Mouse (Mus musculus): ENCODE data around the gene Epb41l2. TPM values are rescaled to one million over a fixed set of nuclear protein-coding genes. Genes with fewer than 3 reads are reported as not detected.

The Epb41l2 gene
- polyA plus RNA-seq, 1 experiment from 2014 or later: 9.0 TPM

DNA sequence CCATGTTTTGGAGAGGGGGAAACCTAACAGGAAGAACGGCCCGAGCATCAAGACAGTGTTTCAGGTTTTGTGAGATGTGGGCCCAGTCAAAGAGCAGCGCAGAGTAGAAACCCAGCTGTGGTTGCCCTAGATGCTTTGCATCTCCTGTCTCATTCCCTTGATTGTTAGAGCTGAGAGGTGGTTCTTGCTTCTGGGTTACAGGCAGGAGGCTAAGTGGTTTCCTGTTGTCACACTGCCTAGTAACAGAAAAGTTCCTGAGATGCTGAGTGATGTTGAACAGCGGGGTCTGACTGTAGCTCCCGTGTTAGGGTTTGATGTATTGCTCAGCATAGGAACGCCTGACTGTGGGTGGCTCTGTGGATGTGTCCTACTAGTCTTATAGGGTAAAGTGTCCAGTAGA is 97.5 kb downstream of the Epb41l2 start:
- H3K27ac ChIP-seq: no peak overlapping the region
- H3K4me2 ChIP-seq: no peak overlapping the region
- H3K27me3 ChIP-seq: no peaks in the 10 kb centered on the region
- DNase-seq (no peak), ATAC-seq (ENCODE audit: low read depth) (no peak)
- H3K4me1 ChIP-seq (replicated peaks): no peaks in the 10 kb centered on the region
- H3K9ac ChIP-seq: no peak overlapping the region
- 55% methylated on average over 6 of the region's 6 CpGs for WGBS (ENCODE audit: insufficient replicate concordance)
- no peaks in the 10 kb centered on the region for H3K36me3 ChIP-seq
- no peaks in the 10 kb centered on the region for H3K9me3 ChIP-seq (replicated peaks)
- H3K4me3 ChIP-seq (replicated peaks): no peak overlapping the region

DNA sequence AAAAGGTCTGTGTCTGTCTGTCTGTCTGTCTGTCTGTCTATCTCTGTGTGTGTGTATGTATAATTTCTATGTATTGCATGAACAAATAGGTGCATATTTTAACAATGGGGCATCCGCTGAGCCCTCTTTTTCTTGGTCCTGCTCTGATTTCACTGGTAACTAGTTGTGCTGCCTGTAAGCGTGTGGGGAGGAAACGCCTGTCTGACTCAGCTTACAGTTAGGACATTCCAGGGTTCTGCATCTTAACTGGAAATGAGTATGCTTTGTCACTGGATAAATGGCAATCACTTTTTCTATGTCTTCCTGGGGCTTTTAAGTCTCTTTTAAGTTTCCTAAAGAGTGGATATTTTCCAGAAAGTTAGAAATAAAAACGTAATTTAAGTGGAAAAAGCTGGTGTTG is 98.4 kb downstream of the Epb41l2 start:
- no peak overlapping the region for H3K9ac ChIP-seq
- DNase-seq: no peak
- no peaks in the 10 kb centered on the region for H3K9me3 ChIP-seq (replicated peaks)
- no peaks in the 10 kb centered on the region for H3K4me1 ChIP-seq (replicated peaks)
- no peak for ATAC-seq (ENCODE audit: low read depth)
- peak overlapping the region; percentile 26; the same call in 1 of the 2 replicates for H3K4me2 ChIP-seq
- no peaks in the 10 kb centered on the region for H3K27me3 ChIP-seq
- H3K36me3 ChIP-seq: no peaks in the 10 kb centered on the region
- no peak overlapping the region for H3K27ac ChIP-seq
- H3K4me3 ChIP-seq (replicated peaks): no peak overlapping the region
- WGBS (ENCODE audit: insufficient replicate concordance): 70% methylated on average over 4 of the region's 4 CpGs

DNA sequence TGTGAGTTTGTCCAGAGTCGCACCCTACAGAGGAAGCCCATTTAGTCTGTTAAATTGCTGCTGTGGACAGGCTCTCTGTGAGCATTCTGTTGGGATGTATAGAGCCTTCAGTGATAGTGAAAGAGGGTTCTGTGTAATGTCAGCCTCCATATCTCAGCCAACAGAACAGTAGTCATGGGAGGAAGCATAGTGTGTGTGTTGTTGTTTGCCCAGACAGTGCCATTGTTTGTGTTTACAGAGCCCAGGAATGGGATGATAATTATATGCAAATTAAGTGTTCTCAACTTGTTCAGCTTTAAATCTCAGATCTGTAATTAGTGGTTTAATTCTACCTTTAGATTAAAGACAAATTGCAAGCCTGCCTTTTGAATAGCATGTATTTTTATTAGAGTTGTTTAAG is 102.2 kb downstream of the Epb41l2 start:
- 55% methylated on average over 1 of the region's 1 CpGs for WGBS (ENCODE audit: insufficient replicate concordance)
- Histone ChIP-seq H3K9me3 (replicated peaks) (no peaks in the 10 kb centered on the region), H3K27me3 (no peaks in the 10 kb centered on the region), H3K9ac (no peak overlapping the region), H3K4me1 (replicated peaks) (peaks cover 15% of the 10 kb centered on the region), H3K4me2 (no peak overlapping the region), H3K4me3 (replicated peaks) (no peak overlapping the region), H3K36me3 (no peaks in the 10 kb centered on the region), H3K27ac (no peak overlapping the region)
- DNase-seq (no peak), ATAC-seq (ENCODE audit: low read depth) (no peak)

DNA sequence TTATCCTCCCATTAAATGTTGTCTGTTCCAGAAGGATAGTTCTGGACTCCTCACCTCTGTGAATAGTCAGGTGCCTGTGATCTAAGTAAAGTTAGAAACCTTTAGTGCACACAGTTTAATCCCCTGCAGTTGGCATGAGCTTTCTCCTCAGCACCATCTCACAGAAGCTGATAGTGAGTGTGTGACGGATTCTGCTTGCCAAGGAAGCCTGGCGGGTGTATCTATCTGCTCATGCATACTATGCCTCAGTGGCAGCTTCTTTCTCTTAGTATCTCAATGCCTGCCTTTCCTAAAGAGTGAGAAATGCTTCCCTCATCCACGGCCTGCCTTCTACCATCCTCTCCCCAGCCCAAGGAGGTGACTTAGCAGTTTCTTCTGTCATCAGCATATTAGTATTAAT is 103.1 kb downstream of the Epb41l2 start:
- ATAC-seq (ENCODE audit: low read depth) (no peak), DNase-seq (no peak)
- Histone ChIP-seq H3K4me1 (replicated peaks) (peaks cover 16% of the 10 kb centered on the region), H3K4me3 (replicated peaks) (no peak overlapping the region), H3K36me3 (no peaks in the 10 kb centered on the region), H3K27me3 (no peaks in the 10 kb centered on the region), H3K4me2 (no peak overlapping the region), H3K9ac (no peak overlapping the region), H3K9me3 (replicated peaks) (no peaks in the 10 kb centered on the region), H3K27ac (no peak overlapping the region)
- 55% methylated on average over 3 of the region's 3 CpGs for WGBS (ENCODE audit: insufficient replicate concordance)

DNA sequence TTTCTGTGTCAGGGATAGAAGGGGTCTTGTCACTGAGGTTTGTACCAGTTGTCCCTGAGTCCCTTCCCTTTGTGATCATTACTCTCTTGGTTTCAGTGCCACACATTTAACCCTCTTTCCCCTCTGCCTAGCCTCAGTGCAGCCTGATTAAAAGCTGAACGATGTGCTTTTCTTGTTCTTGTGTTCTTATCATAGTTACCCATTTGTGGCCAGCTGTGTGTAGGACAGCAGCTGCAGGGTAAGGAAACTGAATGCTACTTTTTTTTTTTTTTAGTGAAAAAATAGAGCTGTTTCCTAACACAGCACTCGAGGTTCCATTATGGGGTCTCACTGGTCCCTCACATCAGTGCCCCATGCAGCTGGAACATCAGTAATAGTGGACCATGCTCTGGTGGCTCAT is 106.9 kb downstream of the Epb41l2 start:
- 8% methylated on average over 2 of the region's 2 CpGs for WGBS (ENCODE audit: insufficient replicate concordance)
- H3K36me3 ChIP-seq: no peaks in the 10 kb centered on the region

DNA sequence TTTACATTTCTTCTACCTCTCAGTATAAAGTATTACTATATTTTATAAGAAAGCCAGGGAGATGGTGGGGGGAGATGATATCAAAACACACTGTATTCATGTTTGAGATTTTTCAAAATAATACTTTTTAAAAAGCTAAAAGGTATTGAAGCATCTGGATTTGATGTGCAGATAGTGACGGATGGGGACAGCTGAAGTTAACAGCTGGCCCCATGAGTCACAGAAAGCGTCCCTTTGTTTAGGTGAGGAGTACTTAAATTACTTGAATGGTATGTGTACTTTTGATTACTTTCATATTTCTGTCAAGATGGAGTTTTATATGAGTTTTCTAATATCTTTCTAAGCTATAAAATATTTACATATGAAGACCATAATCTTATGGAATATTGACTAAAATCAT is 112.3 kb downstream of the Epb41l2 start:
- 69% methylated on average over 2 of the region's 2 CpGs for WGBS (ENCODE audit: insufficient replicate concordance)
- Histone ChIP-seq H3K4me3 (replicated peaks) (no peak overlapping the region), H3K27me3 (no peaks in the 10 kb centered on the region), H3K4me1 (replicated peaks) (no peaks in the 10 kb centered on the region), H3K9ac (no peak overlapping the region), H3K9me3 (replicated peaks) (no peaks in the 10 kb centered on the region), H3K36me3 (0 out of 2 replicates have a peak, but pooled peaks cover 3% of the 10 kb centered on the region), H3K27ac (no peak overlapping the region), H3K4me2 (no peak overlapping the region)
- ATAC-seq (ENCODE audit: low read depth) (no peak), DNase-seq (no peak)

More for the DNA sequence above, 106.9 kb downstream of the Epb41l2 start:
- Histone ChIP-seq H3K9ac (no peak overlapping the region), H3K27ac (no peak overlapping the region), H3K4me1 (replicated peaks) (peaks cover 16% of the 10 kb centered on the region), H3K4me3 (replicated peaks) (no peak overlapping the region), H3K27me3 (no peaks in the 10 kb centered on the region), H3K4me2 (no peak overlapping the region), H3K9me3 (replicated peaks) (no peaks in the 10 kb centered on the region)
- peak; percentile 60 for ATAC-seq (ENCODE audit: low read depth)
- no peak for DNase-seq

DNA sequence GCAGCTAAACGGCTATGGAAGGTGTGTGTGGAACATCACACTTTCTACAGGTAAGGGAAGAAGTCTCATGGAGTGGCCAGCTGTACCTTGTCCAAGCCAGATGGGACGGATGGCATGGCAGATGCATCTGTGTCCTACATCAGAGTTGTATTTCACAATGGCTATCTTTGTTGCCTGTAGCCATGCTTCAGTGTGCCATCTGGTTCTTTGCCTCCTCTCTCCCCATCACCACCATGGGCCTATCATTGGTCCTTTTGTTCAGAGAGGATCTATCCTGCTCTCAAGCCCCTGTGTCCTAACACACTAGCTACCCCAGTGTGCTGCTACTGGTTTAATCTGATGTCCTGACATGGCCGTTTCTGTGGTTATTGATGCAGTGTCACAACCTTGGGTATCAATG is 120.1 kb downstream of the Epb41l2 start:
- Histone ChIP-seq H3K27ac (no peak overlapping the region), H3K27me3 (no peaks in the 10 kb centered on the region), H3K9me3 (replicated peaks) (no peaks in the 10 kb centered on the region), H3K36me3 (peaks cover 3% of the 10 kb centered on the region; the same call in 1 of the 2 replicates), H3K9ac (no peak overlapping the region), H3K4me2 (no peak overlapping the region), H3K4me1 (replicated peaks) (no peaks in the 10 kb centered on the region), H3K4me3 (replicated peaks) (no peak overlapping the region)
- no peak for DNase-seq
- 70% methylated on average over 3 of the region's 3 CpGs for WGBS (ENCODE audit: insufficient replicate concordance)
- no peak for ATAC-seq (ENCODE audit: low read depth)

DNA sequence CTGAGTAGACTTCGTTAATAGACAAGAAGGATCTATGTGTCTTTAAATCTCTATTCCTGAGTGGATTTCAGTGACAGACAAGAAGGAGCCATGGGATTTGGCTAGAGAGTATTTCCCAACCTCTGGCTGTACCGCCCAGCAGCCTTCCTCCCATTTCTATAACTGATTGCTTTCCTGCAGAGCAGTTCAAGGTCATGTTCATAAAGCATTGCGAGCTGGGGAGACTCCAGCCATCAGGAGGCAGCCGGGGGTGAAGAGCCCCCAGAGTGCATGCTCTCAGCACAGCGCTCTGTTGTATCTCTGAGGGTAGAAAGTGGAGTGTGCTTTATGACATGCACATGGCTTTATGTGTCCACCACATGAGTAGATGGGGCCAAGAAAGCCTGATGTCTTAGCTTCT is 123.2 kb downstream of the Epb41l2 start:
- WGBS (ENCODE audit: insufficient replicate concordance): 76% methylated on average over 5 of the region's 5 CpGs
- Histone ChIP-seq H3K4me2 (no peak overlapping the region), H3K4me3 (replicated peaks) (no peak overlapping the region), H3K27ac (no peak overlapping the region), H3K4me1 (replicated peaks) (no peaks in the 10 kb centered on the region), H3K27me3 (no peaks in the 10 kb centered on the region), H3K9me3 (replicated peaks) (no peaks in the 10 kb centered on the region), H3K9ac (no peak overlapping the region), H3K36me3 (peaks cover 3% of the 10 kb centered on the region; the same call in 1 of the 2 replicates)
- ATAC-seq (ENCODE audit: low read depth) (no peak), DNase-seq (no peak)

DNA sequence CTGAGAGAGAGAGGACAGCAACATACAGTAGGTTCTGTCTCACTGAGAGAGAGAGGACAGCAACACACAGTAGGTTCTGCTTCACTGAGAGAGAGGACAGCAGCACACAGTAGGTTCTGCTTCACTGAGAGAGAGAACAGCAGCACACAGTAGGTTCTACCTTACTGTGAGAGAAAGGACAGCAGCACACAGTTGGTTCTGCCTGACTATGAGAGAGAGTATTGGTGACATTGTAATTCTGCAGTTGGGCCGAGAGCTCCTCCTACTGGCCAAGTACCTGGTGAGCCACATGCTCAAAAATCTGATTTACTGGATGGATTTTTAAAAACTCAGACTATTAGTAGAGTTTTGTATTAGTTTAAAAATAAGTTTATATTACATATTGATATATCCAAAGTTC is 128.9 kb downstream of the Epb41l2 start:
- 3% methylated on average over 1 of the region's 1 CpGs for WGBS (ENCODE audit: insufficient replicate concordance)
- ATAC-seq (ENCODE audit: low read depth): no peak
- H3K4me1 ChIP-seq (replicated peaks): no peaks in the 10 kb centered on the region

DNA sequence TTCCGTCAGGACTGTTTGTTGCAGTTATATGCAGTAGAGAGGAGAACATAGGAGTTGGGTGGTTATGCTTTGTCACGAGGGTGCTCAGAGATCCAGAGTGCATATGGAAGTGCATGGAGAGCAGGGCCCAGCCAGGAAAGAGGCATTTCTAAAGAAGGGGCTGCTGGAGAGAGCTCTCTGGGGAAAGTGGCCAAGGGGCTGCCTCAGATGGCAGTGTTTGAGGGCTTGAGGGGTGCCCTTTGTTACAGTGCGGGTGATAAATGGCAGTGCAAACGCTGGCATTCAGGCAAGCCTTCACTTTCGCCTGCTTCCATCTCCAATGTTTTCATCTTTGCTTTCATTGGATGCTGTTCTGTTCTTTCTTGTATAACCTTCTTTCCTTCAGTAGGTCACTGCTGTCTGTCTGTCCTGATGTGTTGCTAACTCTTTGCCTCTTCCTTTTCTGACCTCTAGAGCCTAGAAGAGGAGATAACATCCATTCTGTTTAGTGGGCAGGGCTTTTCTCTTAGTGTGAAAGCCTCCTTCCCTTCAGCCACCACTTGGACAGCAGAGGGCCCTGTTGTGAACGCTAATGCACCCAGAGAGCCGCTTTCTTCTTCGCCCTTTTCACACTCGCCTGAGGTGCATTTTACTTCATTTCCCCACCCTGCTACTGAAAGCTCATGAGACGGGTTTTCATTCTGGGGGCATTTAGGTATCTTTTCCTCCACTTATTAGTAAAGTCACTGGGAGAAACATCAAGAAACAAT is 139.9 kb downstream of the Epb41l2 start:
- Histone ChIP-seq H3K4me2 (no peak overlapping the region), H3K36me3 (peaks cover 4% of the 10 kb centered on the region; the same call in 1 of the 2 replicates), H3K4me1 (replicated peaks) (no peaks in the 10 kb centered on the region), H3K9ac (no peak overlapping the region), H3K4me3 (replicated peaks) (no peak overlapping the region), H3K27ac (no peak overlapping the region), H3K27me3 (no peaks in the 10 kb centered on the region), H3K9me3 (replicated peaks) (no peaks in the 10 kb centered on the region)
- ATAC-seq (ENCODE audit: low read depth): no peak
- DNase-seq: no peak
- 60% methylated on average over 10 of the region's 10 CpGs for WGBS (ENCODE audit: insufficient replicate concordance)

More for the DNA sequence above, 128.9 kb downstream of the Epb41l2 start:
- Histone ChIP-seq H3K9me3 (replicated peaks) (no peaks in the 10 kb centered on the region), H3K4me3 (replicated peaks) (no peak overlapping the region), H3K27ac (no peak overlapping the region), H3K9ac (no peak overlapping the region), H3K4me2 (no peak overlapping the region), H3K27me3 (no peaks in the 10 kb centered on the region), H3K36me3 (no peaks in the 10 kb centered on the region)
- peak; percentile 6 for DNase-seq

DNA sequence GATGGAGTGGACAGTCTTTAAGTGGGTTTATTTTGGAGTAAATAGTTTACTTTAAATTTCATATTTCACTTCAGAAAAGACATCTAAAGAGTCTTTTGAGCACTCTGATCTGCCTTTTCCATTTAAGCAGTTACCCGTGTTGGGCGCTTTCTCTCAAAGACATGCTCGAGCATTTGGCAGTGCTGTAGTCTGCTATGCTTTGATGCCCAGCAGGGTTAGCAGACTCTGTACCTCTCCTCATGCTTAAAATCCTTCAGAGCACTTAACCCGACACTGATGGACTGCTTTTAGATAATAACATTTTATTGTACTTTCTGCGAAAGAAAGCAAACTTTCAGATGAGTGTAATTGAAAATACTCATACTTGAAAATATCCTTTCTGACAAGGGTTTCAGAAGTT is 143.7 kb downstream of the Epb41l2 start:
- Histone ChIP-seq H3K27ac (no peak overlapping the region), H3K9me3 (replicated peaks) (no peaks in the 10 kb centered on the region), H3K27me3 (no peaks in the 10 kb centered on the region), H3K9ac (no peak overlapping the region), H3K36me3 (peaks cover 4% of the 10 kb centered on the region; the same call in 1 of the 2 replicates), H3K4me3 (replicated peaks) (no peak overlapping the region), H3K4me2 (no peak overlapping the region), H3K4me1 (replicated peaks) (no peaks in the 10 kb centered on the region)
- ATAC-seq (ENCODE audit: low read depth): no peak
- 70% methylated on average over 5 of the region's 5 CpGs for WGBS (ENCODE audit: insufficient replicate concordance)
- no peak for DNase-seq

DNA sequence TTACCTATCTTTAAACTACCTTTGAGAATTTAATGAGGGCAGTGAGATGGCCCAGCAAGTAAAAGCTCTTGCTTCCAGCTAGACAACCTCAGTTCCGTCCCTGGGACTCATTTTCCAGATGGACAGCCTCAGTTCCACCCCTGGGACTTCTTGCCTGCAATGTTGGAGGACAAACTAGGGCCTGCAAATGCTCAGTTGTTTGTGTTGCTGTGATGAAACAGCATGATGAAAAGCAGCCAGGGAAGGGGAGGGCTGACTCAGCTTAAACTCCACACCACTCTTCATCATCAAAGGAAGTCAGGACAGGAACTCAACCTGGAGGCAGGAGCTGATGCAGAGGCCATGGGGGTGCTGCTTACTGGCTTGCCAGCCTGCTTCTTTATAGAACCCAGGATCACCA is 154.2 kb downstream of the Epb41l2 start:
- Histone ChIP-seq H3K4me2 (no peak overlapping the region), H3K9me3 (replicated peaks) (no peaks in the 10 kb centered on the region), H3K4me3 (replicated peaks) (no peak overlapping the region), H3K27me3 (no peaks in the 10 kb centered on the region), H3K36me3 (peaks cover 5% of the 10 kb centered on the region; the same call in 1 of the 2 replicates), H3K27ac (no peak overlapping the region), H3K4me1 (replicated peaks) (no peaks in the 10 kb centered on the region), H3K9ac (no peak overlapping the region)
- 49% methylated on average over 1 of the region's 1 CpGs for WGBS (ENCODE audit: insufficient replicate concordance)
- ATAC-seq (ENCODE audit: low read depth) (no peak), DNase-seq (no peak)

Measured in liver, embryonic 13.5 days (tissue).